1 mouse cellular context compared by ENCODE assay signal in genomic region chr8:72187793-72188331, GRCm38 (mm10).
TF ChIP-seq lines count a peak whose summit lies in the region.

No protein-coding gene starts in this region.

TF ChIP-seq in MEL, 35 proteins besides CTCF, POLR2A, EP300 and RAD21:
- TF ChIP-seq CHD1 (IDR thresholded peaks at IDR 0.05; ENCODE audit: low read depth, low read length) (no peak), MAFK (IDR thresholded peaks at IDR 0.05; ENCODE audit: borderline replicate concordance, low read depth, low read length) (peak; percentile 43; the same call in 1 of the 2 replicates)
